Mouse (Mus musculus) right cerebral cortex, postnatal 4 days (tissue): ENCODE data around the gene Ostf1.
"Not testable (repeated sequence)": the region's sequence is repeated elsewhere in the genome, so short reads cannot be mapped to it uniquely, and the experiment has no call there.

Source experiments
- DNase-seq: peaks from one replicate; pipeline ENCODE4 v3.0.0-alpha.2; 2022

Ostf1 gene

DNA sequence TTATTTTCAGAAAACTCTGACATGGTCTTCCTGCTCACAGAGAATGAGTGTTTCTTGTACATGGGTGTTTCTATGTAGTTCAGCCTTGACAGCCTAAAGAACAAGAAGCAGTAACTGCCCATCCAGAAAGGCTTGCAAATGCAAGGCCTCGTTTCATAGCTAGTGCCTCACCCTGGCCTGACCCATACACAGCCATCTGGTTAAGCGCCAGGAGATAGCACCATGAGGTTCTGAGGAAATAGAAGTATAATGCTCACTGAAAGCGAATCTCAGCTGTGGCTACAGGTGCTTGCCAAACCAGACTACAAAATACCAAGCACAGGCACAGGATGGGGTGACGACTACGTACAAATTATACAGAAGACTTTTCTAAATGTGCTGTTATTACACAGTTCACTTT is 34.7 kb downstream of the Ostf1 start:
- no peak for DNase-seq

GRCm38 (mm10) chr19:18593722-18594121 is 37.9 kb downstream of the Ostf1 start:
- no peak for DNase-seq

GRCm38 (mm10) chr19:18592919-18593318 is 38.7 kb downstream of the Ostf1 start:
- DNase-seq, result no peak

DNA sequence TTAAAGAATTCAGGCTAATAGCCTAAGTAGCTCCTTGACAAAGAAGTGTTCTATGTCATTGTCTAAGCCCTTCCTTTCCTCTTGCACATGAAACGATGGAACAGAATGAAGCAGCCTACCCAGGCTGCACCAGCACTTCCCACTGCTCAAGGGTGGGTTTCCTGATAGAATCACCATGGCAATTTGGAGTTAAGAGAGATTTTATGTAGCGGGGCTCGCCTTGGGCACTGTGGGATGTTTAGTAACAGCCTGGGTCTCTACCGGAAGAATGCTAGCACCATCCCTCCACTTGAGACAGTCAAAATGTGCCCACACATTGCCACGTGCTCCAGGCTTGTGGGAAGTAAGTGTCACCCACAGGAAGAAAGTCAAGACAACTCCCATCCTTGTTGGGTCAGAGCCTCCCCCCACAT is 40.7 kb downstream of the Ostf1 start:
- no peak for DNase-seq

GRCm38 (mm10) chr19:18590234-18590633 is 41.4 kb downstream of the Ostf1 start:
- no peak for DNase-seq

- DNase-seq, result no peak
Observed at GRCm38 (mm10) chr19:18589276-18589675, 42.3 kb downstream of the Ostf1 start.

DNA sequence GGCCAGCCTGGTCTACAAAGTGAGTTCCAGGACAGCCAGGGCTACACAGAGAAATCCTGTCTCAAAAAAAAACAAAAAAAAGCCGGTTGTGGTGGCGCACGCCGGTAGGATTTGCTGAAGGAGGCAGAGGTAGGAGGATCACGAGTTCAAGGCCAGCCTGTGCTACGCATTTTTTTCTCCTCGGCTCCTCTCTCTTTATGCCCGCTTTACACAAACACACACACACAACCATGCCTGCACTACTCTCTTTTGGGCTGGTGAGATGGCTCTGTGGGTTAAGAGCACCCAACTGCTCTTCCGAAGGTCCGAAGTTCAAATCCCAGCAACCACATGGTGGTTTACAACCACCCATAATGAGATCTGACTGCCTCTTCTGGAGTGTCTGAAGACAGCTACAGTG is 42.8 kb downstream of the Ostf1 start:
- DNase-seq, result not testable (repeated sequence)

DNA sequence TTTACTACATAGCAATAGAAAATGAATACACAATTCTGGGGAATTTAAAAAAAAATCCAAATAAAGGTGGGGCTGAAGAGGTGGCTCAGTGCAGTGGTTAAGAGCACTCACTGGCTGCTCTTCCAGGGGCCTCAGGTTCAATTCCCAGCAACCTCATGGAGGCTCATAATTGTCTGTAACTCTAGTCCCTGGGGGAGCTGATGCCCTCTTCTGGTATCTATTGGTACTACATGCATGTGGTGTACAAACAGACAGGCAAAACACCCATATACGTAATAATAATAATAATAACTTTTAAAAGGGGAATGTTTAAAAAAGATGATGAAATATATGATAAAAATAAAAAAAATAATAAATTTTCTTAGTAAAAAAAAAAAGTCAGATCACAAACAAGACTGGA is 43.4 kb downstream of the Ostf1 start:
- no peak for DNase-seq

DNA sequence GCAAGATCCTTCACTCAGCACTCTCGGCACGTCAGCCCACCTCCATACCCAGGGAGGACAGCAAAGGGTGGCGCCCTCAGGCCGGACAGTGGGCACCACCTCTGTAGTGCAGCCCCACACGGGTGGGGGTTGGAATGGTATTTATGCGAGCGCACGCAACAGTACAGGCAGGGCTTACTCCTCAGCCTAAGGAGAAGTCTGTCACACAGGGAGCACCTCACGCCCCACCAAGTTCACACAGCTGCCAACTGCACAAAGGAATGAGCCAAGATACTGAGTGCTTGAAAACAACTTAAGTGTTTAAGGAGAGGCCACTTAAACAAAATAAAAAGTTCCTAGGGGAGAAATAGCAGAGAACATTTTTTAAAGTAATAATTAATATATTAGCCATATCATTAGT is 44.5 kb downstream of the Ostf1 start:
- no peak for DNase-seq

DNA sequence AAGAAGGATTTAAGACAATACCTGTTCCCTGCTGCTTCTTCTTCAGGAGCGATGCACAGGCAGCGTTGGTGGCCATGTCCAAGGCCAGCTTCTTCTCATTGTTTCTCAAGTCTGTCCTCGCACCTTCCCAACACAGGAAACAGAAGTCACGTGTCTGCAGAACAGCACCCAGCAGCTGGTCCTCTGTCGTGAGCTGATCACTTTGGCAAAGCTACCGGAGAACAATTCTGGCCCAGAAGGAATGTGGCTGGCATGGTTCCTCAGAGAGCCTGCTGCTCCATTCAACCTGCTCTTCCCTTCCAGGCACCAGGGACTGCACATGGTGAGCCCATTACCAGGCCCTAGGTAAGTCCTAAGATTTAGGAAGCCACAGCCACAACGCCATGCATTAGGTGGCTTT is 47.0 kb downstream of the Ostf1 start:
- no peak for DNase-seq

GRCm38 (mm10) chr19:18583706-18584105 is 47.9 kb downstream of the Ostf1 start:
- DNase-seq, result no peak

DNA sequence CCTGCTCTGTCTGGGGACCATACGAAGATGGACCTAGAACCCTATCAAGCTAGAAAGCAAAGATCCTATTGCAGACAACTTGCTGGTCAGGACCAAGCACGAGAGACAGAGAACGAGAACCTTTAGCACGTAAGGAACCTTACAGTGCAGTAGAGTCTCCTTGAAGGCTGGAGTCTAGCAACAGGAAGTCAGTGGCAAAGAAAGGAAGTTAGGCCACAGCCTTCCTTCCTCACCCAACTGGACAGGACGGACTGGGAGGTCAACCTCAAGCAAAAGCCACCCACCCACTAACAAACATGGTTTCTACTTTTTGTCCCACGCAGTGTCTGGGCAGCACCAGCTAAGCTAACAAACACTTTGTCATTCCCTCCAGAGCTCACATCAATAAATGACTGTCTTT is 48.7 kb downstream of the Ostf1 start:
- DNase-seq, result no peak

GRCm38 (mm10) chr19:18582226-18582625 is 49.4 kb downstream of the Ostf1 start:
- DNase-seq, result no peak

GRCm38 (mm10) chr19:18581046-18581445 is 50.6 kb downstream of the Ostf1 start:
- DNase-seq, result no peak

DNA sequence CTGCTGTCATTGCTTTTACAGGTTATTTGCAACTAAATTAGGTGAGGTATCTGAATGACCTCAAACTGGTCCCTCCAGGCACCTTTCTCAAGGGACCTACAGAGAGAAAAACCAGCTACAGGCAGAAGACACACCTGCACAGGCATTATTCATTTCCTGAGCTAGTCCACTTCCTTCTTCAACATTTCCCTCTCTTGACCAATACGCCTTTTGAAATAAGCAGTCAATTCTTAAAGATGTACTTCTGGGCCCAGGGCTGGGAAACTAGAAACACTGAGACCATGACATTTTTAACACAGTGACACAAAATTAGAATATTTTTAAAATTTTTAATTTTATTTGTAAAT is 52.6 kb downstream of the Ostf1 start:
- no peak for DNase-seq

DNA sequence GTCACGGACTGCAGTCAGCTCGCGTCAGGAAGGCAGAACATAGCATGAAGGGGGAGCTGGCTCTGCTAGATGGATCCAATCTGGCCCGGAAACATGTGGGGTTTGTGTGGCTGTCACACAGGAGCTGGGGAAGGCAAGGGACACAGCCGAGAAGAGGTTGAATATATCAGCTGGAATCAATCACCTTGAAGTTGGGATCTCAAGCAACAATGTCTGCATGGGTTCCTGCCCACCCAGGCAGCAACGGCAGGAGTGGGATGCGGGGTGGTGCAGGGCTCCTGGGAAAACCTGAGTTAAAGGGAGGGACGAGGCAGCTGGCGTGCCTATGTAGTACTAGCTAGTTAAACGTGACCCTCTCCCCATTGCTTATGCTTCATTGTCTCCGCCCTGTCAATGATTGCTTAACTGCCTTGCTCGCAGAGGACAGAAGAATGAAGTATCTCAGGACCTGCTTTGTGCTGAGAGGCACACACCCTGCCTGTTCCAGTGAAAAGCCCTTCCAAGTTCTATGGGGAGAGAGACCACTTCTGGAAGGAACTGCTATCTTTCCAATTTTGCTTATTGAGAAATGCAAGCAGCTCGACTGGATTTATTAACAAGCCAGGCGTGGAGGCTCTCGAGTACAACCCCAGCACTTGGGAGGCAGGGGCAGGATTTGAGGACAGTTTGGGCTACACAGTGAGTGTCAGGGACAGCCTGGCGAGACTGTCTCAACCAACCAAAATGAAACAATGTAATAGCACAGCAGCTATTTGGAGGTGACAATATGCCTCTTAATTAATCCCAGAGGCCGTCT is 53.2 kb downstream of the Ostf1 start:
- DNase-seq, result no peak

DNA sequence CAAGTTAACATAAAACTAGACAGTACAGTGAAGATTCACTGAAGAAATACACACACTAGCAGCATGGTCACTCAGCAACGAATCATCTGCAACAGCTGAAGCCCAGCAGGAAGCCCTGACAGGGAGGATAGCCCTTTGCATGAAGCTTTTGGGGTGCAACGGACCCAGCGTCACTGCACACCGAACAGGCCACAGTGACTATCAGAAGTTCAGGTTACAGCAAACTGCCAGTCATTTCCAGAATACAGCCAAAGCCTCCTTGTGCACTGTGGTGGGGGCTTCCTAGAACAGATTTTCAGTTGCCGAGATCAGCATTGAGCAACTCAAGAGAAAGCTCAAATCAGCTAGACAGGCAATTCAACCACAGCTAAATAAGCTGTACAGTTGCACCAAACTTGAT is 54.3 kb downstream of the Ostf1 start:
- no peak for DNase-seq

- no peak for DNase-seq
Observed at GRCm38 (mm10) chr19:18575891-18576290, 55.7 kb downstream of the Ostf1 start.

GRCm38 (mm10) chr19:18573907-18574306 is 57.7 kb downstream of the Ostf1 start:
- DNase-seq, result no peak

- DNase-seq, result no peak
Observed at GRCm38 (mm10) chr19:18573443-18573842, 58.2 kb downstream of the Ostf1 start.

GRCm38 (mm10) chr19:18569496-18569895 is 62.1 kb downstream of the Ostf1 start:
- DNase-seq, result no peak

- DNase-seq, result no peak
Observed at GRCm38 (mm10) chr19:18568828-18569430, 62.7 kb downstream of the Ostf1 start.

DNA sequence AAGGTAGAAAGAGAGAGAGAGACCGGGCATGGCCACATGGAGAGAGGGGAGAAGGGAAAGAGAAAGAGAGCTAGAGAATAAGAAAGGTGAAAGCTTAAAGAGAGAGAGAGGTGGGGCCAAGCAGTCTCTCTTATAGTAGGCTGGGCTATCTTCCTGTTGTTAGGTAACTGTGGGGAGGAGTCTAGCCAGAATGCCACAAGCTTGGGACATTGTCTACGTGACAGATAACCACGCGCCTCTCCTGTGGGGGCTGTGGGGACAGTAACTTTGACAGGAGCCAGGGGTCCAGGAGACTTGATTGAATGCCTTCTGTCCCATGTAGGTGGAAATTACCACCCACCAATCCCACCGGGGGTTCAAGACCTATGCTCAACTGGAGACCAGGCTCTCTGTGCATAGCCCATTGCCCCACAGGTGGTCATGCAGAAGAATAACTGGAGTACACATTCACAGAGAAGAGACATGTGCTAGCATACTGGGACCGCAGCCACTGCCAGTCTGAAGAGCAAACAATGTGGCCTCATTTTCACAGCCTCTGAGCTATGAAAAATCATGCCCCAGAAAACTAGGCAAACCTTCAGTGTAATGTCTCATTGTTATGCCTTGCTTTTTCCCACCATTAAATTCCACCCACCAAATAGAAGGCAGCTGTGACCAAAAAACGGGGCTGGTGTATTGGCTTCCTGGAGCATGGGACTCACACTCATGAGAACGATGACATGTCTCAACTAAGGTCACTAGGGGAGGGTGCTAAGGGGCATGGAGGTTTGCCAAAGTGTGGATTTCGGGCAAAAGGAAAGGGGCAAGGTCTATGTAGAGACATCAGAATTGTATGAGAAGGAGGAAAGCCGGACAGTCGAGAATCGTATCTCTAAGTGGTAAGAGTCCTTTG is 63.4 kb downstream of the Ostf1 start:
- DNase-seq, result no peak

DNA sequence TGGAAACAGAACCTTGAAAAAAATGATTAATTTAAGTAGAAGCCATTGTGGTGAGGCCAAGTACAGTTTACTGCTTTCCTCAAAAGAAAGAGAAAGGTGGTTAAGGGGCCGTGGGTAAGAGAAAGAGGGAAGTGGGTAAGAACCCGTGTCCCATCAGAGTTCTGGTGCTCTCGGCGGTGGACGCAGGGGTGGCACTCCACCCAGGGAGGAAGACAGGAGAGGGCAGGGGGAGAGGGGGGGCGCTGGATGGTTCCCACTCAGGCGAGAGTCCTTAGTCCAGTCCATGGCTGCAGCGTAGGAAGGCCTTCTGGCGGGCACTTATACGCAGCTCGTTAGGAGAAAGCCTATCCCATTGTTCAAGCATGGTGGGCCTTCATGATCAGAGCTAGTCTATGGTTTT is 64.1 kb downstream of the Ostf1 start:
- DNase-seq, result no peak
